Mouse (Mus musculus): ENCODE results near the gene Wwc2. TPM values are rescaled to one million over a fixed set of nuclear protein-coding genes. Genes with fewer than 3 reads are reported as not detected.

The Wwc2 gene
- total RNA-seq, 1 experiment from 2014 or later = 3.0 TPM

GRCm38 (mm10) chr8:47779589-47779988, 211.1 kb downstream of the Wwc2 start:
- ATAC-seq (replicated peaks; ENCODE audit: insufficient number of reproducible peaks, low FRiP score, low TSS enrichment, poor library complexity, severe bottlenecking) = no peak

DNA sequence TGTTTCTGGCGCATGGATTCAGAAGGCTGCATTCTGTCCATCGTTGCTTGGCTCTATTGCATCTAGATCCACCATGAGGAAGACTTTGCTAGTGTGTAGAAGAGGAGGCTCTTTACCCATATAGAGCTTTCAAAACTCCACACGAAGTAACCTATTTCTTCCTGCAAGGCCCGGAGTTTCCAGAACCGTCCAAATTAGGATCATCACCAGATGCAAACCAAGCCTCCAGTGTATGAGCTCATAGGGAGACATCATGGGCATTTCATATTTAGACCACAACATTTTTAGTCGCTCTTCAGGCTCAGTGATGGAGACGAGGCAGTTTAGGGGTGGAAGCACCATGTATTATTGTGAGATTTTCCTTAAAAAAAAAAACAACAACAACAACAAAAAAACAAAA, 213.3 kb downstream of the Wwc2 start:
- no peak for ATAC-seq (replicated peaks; ENCODE audit: insufficient number of reproducible peaks, low FRiP score, low TSS enrichment, poor library complexity, severe bottlenecking)

Other genes with a start within 250 kb of the Wwc2 start
- gene Cldn24, start 168.8 kb downstream of the Wwc2 start, total RNA-seq (2017) = not detected in 3 replicates
- gene Cldn22, start 166.4 kb downstream of the Wwc2 start, total RNA-seq (2017) = not detected in 3 replicates
- gene Dctd, start 108.2 kb upstream of the Wwc2 start, total RNA-seq (2017) = 0.48 to 1.6 TPM (median 1.5 TPM) in 3 replicates